Mouse (Mus musculus) CH12.LX (cell line): ENCODE measurements at regions not wholly inside any gene's neighbourhood (a gene's known extent, or its start where the extent isn't known, plus 50 kb on each side); places are given as distances from the start of the nearest gene placed in this dataset.

ENCODE experiments used
- DNase-seq: peaks from one replicate; pipeline ENCODE4 v3.0.0-alpha.2; 2013; ENCODE audit errors: extremely low read depth
- H3K27ac ChIP-seq: 2 replicates; pipeline ENCODE4 v1.5.1; 2012; ENCODE audit warnings: low read depth, mild to moderate bottlenecking, control low read depth, moderate library complexity; ENCODE audit not compliant: insufficient read depth
- H3K27me3 ChIP-seq: replicated peaks from 2 replicates; pipeline ENCODE3; 2012; ENCODE audit warnings: inconsistent platforms
- H3K36me3 ChIP-seq, 2 experiments: replicated peaks in 1 of 2; 2 replicates each; pipeline versions ENCODE3 to v1.6.1; 2012; ENCODE audit warnings: inconsistent platforms in 1 of 2, low read length in 1 of 2, mild to moderate bottlenecking in 1 of 2, mixed read lengths in 1 of 2, moderate library complexity in 1 of 2; ENCODE audit not compliant: control insufficient read depth in 1 of 2, insufficient read depth in 1 of 2
- H3K4me1 ChIP-seq, 2 experiments: 2 replicates each; pipeline ENCODE4 v1.6.1; 2012; ENCODE audit warnings: inconsistent platforms in 1 of 2, moderate library complexity in 1 of 2; ENCODE audit not compliant: insufficient read depth in 2 of 2, control insufficient read depth in 1 of 2
- H3K4me2 ChIP-seq: 2 replicates; pipeline ENCODE4 v1.6.1; 2012; ENCODE audit warnings: low read depth, mild to moderate bottlenecking, control low read depth; ENCODE audit not compliant: poor library complexity, insufficient read depth, severe bottlenecking
- H3K4me3 ChIP-seq, 3 experiments: fragments of 150-350 bp in 1 of 3; sonication (generic) in 1 of 3; replicated peaks in 1 of 3; 2 replicates each; pipeline versions ENCODE3 to v1.5.1; 2011 to 2012; ENCODE audit warnings: low read depth in 2 of 3, low read length in 2 of 3, mild to moderate bottlenecking in 2 of 3, moderate library complexity in 2 of 3, control low read depth in 1 of 3, improper control_type of control experiment in 1 of 3, inconsistent platforms in 1 of 3, mixed read lengths in 1 of 3; ENCODE audit not compliant: poor library complexity in 1 of 3
- H3K79me2 ChIP-seq: replicated peaks from 2 replicates; pipeline ENCODE4 v1.6.1; 2012; ENCODE audit warnings: mild to moderate bottlenecking, moderate library complexity; ENCODE audit not compliant: control insufficient read depth, poor library complexity, insufficient read depth, severe bottlenecking; ENCODE audit errors: extremely low read depth
- H3K9ac ChIP-seq: 2 replicates; pipeline ENCODE4 v1.6.1; 2012; ENCODE audit warnings: low read depth, mild to moderate bottlenecking, control low read depth, moderate library complexity; ENCODE audit not compliant: insufficient read depth
- H3K9me3 ChIP-seq: replicated peaks from 2 replicates; pipeline ENCODE3; 2012; ENCODE audit warnings: low read length, inconsistent platforms, mixed read lengths
- BHLHE40 ChIP-seq: IDR thresholded peaks from 2 replicates; pipeline ENCODE4 v1.6.1; 2011; ENCODE audit warnings: mild to moderate bottlenecking, low read depth, low read length, improper control_type of control experiment
- CHD2 ChIP-seq: IDR thresholded peaks from 2 replicates; pipeline ENCODE4 v1.6.1; 2011; ENCODE audit warnings: low read length, improper control_type of control experiment
- EP300 ChIP-seq: IDR thresholded peaks from 2 replicates; pipeline ENCODE4 v1.6.1; 2011; ENCODE audit warnings: low read length, improper control_type of control experiment
- ETS1 ChIP-seq: conservative IDR thresholded peaks from 2 replicates; pipeline ENCODE4 v1.6.1; 2012; ENCODE audit warnings: low read depth, mild to moderate bottlenecking, inconsistent platforms, low read length, improper control_type of control experiment, moderate library complexity
- GABPA ChIP-seq: IDR thresholded peaks from 2 replicates; pipeline ENCODE4 v1.6.1; 2012; ENCODE audit warnings: low read depth, low read length, improper control_type of control experiment, inconsistent platforms; ENCODE audit not compliant: insufficient replicate concordance
- IRF4 ChIP-seq: IDR thresholded peaks from 2 replicates; pipeline ENCODE4 v1.6.1; 2014; ENCODE audit warnings: low read depth, mild to moderate bottlenecking, inconsistent platforms, low read length, improper control_type of control experiment
- KAT2A ChIP-seq: IDR thresholded peaks from 2 replicates; pipeline ENCODE4 v1.6.1; 2012; ENCODE audit warnings: low read length, improper control_type of control experiment, inconsistent platforms; ENCODE audit not compliant: insufficient replicate concordance
- MAFK ChIP-seq: IDR thresholded peaks from 2 replicates; pipeline ENCODE4 v1.6.1; 2011; ENCODE audit warnings: low read length, improper control_type of control experiment; ENCODE audit not compliant: insufficient replicate concordance
- MAX ChIP-seq: IDR thresholded peaks from 2 replicates; pipeline ENCODE4 v1.6.1; 2011; ENCODE audit warnings: low read length, improper control_type of control experiment
- MXI1 ChIP-seq: IDR thresholded peaks from 2 replicates; pipeline ENCODE4 v1.6.1; 2011; ENCODE audit warnings: mild to moderate bottlenecking, low read depth, low read length, improper control_type of control experiment
- MYC ChIP-seq: IDR thresholded peaks from 2 replicates; pipeline ENCODE4 v1.6.1; 2011; ENCODE audit warnings: low read depth, mild to moderate bottlenecking, improper control_type of control experiment, low read length
- NELFE ChIP-seq: IDR thresholded peaks from 2 replicates; pipeline ENCODE4 v1.6.1; 2011; ENCODE audit warnings: low read depth, low read length, improper control_type of control experiment
- POLR2A ChIP-seq: IDR thresholded peaks from 2 replicates; pipeline ENCODE4 v1.6.1; 2011; ENCODE audit warnings: low read depth, mild to moderate bottlenecking, improper control_type of control experiment, low read length
- RAD21 ChIP-seq: IDR thresholded peaks from 2 replicates; pipeline ENCODE4 v1.6.1; 2011; ENCODE audit warnings: low read depth, mild to moderate bottlenecking, low read length, improper control_type of control experiment, moderate library complexity
- SIN3A ChIP-seq: IDR thresholded peaks from 2 replicates; pipeline ENCODE4 v1.6.1; 2012; ENCODE audit warnings: low read length, improper control_type of control experiment, inconsistent platforms
- SMC3 ChIP-seq: IDR thresholded peaks from 2 replicates; pipeline ENCODE4 v1.6.1; 2011; ENCODE audit warnings: low read depth, low read length, improper control_type of control experiment
- TBP ChIP-seq: conservative IDR thresholded peaks from 2 replicates; pipeline ENCODE4 v1.6.1; 2011; ENCODE audit warnings: low read depth, low read length, improper control_type of control experiment
- USF1 ChIP-seq: IDR thresholded peaks from 2 replicates; pipeline ENCODE4 v1.6.1; 2014; ENCODE audit warnings: low read depth, mild to moderate bottlenecking, inconsistent platforms, low read length, improper control_type of control experiment
- USF2 ChIP-seq: conservative IDR thresholded peaks from 2 replicates; pipeline ENCODE4 v1.6.1; 2011; ENCODE audit warnings: low read depth, low read length, improper control_type of control experiment
- ZC3H11A ChIP-seq: IDR thresholded peaks from 2 replicates; pipeline ENCODE4 v1.6.1; 2012; ENCODE audit warnings: low read depth, mild to moderate bottlenecking, inconsistent platforms, low read length, improper control_type of control experiment
- dilution Hi-C: fragments of 300-500 bp; cut with MboI; formaldehyde crosslinking; loops from 2 replicates; pipeline ENCODE4 v1.14.3; 2020; ENCODE audit warnings: low sequenced_read_pairs; ENCODE audit not compliant: extremely low pct_unique_long_range_greater_than_20kb, extremely low pct_ligation_motif_present
- in situ Hi-C: fragments of 300-500 bp; cut with MboI; formaldehyde crosslinking; loops from 3 replicates; pipeline ENCODE4 v1.14.3; 2019; ENCODE audit warnings: low sequenced_read_pairs, low pct_ligation_motif_present, low pct_unique_long_range_greater_than_20kb, mixed read lengths

- TF ChIP-seq SIN3A, result no peak
- Histone ChIP-seq H3K36me3 (no peaks in the 10 kb centered on the region), H3K79me2 (no peaks in the 10 kb centered on the region), H3K4me3 (no peak overlapping the region), H3K4me1 (no peaks in the 10 kb centered on the region), H3K9ac (no peak overlapping the region), H3K9me3 (peaks cover 30% of the 10 kb centered on the region), H3K27me3 (no peaks in the 10 kb centered on the region), H3K4me2 (no peak overlapping the region), H3K27ac (no peak overlapping the region)
- dilution Hi-C loops, result no loop called here
- in situ Hi-C loops, result no loop called here
- DNase-seq, result no peak
Measured at GRCm38 (mm10) chr16:46617544-46618335, 119.4 kb upstream of the Nectin3 start.

- no peak overlapping the region for H3K27ac ChIP-seq
- no peak for DNase-seq
- no peaks in the 10 kb centered on the region for H3K27me3 ChIP-seq
- dilution Hi-C loops, result no loop called here
- TF ChIP-seq ZC3H11A, result no peak
- TF ChIP-seq EP300, result no peak
- TF ChIP-seq KAT2A, result no peak
- no peak for TF ChIP-seq MAX
- TF ChIP-seq RAD21, result no peak
- no peak for TF ChIP-seq IRF4
- TF ChIP-seq ETS1, result no peak
- TF ChIP-seq NELFE, result no peak
- in situ Hi-C loops, result no loop called here
- H3K79me2 ChIP-seq, result no peaks in the 10 kb centered on the region
- H3K9me3 ChIP-seq, result peaks cover 31% of the 10 kb centered on the region
- H3K36me3 ChIP-seq, result no peaks in the 10 kb centered on the region
- no peak overlapping the region for H3K4me3 ChIP-seq
- no peak overlapping the region for H3K9ac ChIP-seq
- H3K4me2 ChIP-seq, result no peak overlapping the region
- no peaks in the 10 kb centered on the region for H3K4me1 ChIP-seq
Measured at GRCm38 (mm10) chr16:46616606-46617005, 118.3 kb upstream of the Nectin3 start.

GRCm38 (mm10) chr16:46613062-46613818 is 114.9 kb upstream of the Nectin3 start:
- Histone ChIP-seq H3K9me3 (peaks cover 34% of the 10 kb centered on the region), H3K79me2 (no peaks in the 10 kb centered on the region), H3K4me2 (no peak overlapping the region), H3K4me1 (no peaks in the 10 kb centered on the region), H3K27me3 (no peaks in the 10 kb centered on the region), H3K36me3 (no peaks in the 10 kb centered on the region), H3K4me3 (no peak overlapping the region), H3K9ac (no peak overlapping the region), H3K27ac (no peak overlapping the region)
- in situ Hi-C loops (no loop called here), dilution Hi-C loops (no loop called here)
- TF ChIP-seq GABPA (no peak), POLR2A (no peak), MXI1 (no peak), SMC3 (no peak), USF2 (no peak), MAFK (no peak), MAX (no peak), CHD2 (no peak), ETS1 (no peak), BHLHE40 (no peak), TBP (no peak), MYC (no peak), RAD21 (no peak), SIN3A (no peak), USF1 (no peak)
- DNase-seq, result no peak
